Mouse (Mus musculus) embryonic facial prominence, embryonic 14.5 days (tissue): ENCODE measurements around the gene Zbtb45. TPM values are rescaled to one million over a fixed set of nuclear protein-coding genes. Genes with fewer than 3 reads are reported as not detected.

Experiments used
- ATAC-seq: fragments of 200-750 bp; cut with Nextera tagmentation; 2 replicates; pipeline ENCODE4 v1.8.0; 2017; ENCODE audit warnings: low read depth, moderate number of reproducible peaks, moderate TSS enrichment
- DNase-seq: peaks from one replicate; pipeline ENCODE4 v3.0.0-alpha.2; 2015; ENCODE audit warnings: low spot score
- H3K27ac ChIP-seq: fragments of 300-500 bp; sonication (generic); replicated peaks from 2 replicates; pipeline ENCODE4 v1.5.1; 2014; ENCODE audit warnings: low read depth, mild to moderate bottlenecking, low read length, moderate library complexity
- H3K27me3 ChIP-seq: fragments of 300-500 bp; sonication (generic); replicated peaks from 2 replicates; pipeline ENCODE4 v1.6.1; 2014; ENCODE audit warnings: low read length; ENCODE audit not compliant: control insufficient read depth, insufficient read depth
- H3K36me3 ChIP-seq: fragments of 300-500 bp; sonication (generic); 2 replicates; pipeline ENCODE4 v1.6.1; 2014; ENCODE audit warnings: low read length, mixed read lengths; ENCODE audit not compliant: control insufficient read depth, insufficient read depth
- H3K4me1 ChIP-seq: fragments of 300-500 bp; sonication (generic); 2 replicates; pipeline ENCODE4 v1.6.1; 2014; ENCODE audit warnings: antibody characterized with exemption, low read length; ENCODE audit not compliant: control insufficient read depth, insufficient read depth
- H3K4me2 ChIP-seq: fragments of 300-500 bp; sonication (generic); 2 replicates; pipeline ENCODE4 v1.6.1; 2014; ENCODE audit warnings: low read depth, mild to moderate bottlenecking, low read length, moderate library complexity, mixed read lengths
- H3K4me3 ChIP-seq: fragments of 300-500 bp; sonication (generic); 2 replicates; pipeline ENCODE4 v1.5.1; 2014; ENCODE audit warnings: low read depth, mild to moderate bottlenecking, low read length
- H3K9ac ChIP-seq: fragments of 300-500 bp; sonication (generic); 2 replicates; pipeline ENCODE4 v1.6.1; 2014; ENCODE audit warnings: low read depth, mild to moderate bottlenecking, low read length, moderate library complexity, mixed read lengths
- H3K9me3 ChIP-seq: fragments of 300-500 bp; sonication (generic); 2 replicates; pipeline ENCODE4 v1.6.1; 2016; ENCODE audit warnings: low read length; ENCODE audit not compliant: control insufficient read depth
- WGBS: fragments of 180-500 bp; shearing (Covaris S2); extraction: QIAGEN DNeasy Blood & Tissue Kit; methylation state at CpG from one replicate; pipeline ENCODE4 v1.1.7; 2014; 5-methylcytosine and 5-hydroxymethylcytosine counted together
- polyA plus RNA-seq: library from polyadenylated mRNA; unstranded; fragments of >200 nt; fragmentation: Nextera tagmentation; extraction: Ambion mirVana; gene quantifications from 2 replicates; pipeline ENCODE4 v1.2.1, GENCODE M21; 2014

Zbtb45 gene
- polyA plus RNA-seq, 1 experiment from 2014 or later = 20.0 TPM

- ATAC-seq (no peak), DNase-seq (no peak)
- no peak overlapping the region for H3K27ac ChIP-seq
- 82% methylated on average over 4 of the region's 4 CpGs for WGBS
- H3K9me3 ChIP-seq = no peaks in the 10 kb centered on the region
- H3K4me3 ChIP-seq = no peak overlapping the region
- H3K36me3 ChIP-seq = no peaks in the 10 kb centered on the region
- no peaks in the 10 kb centered on the region for H3K27me3 ChIP-seq
- H3K4me2 ChIP-seq = no peak overlapping the region
- H3K4me1 ChIP-seq = no peaks in the 10 kb centered on the region; the same call in 1 of the 2 replicates
- no peak overlapping the region for H3K9ac ChIP-seq
Observed at GRCm38 (mm10) chr7:12958948-12959347, 50.9 kb downstream of the Zbtb45 start.

DNA sequence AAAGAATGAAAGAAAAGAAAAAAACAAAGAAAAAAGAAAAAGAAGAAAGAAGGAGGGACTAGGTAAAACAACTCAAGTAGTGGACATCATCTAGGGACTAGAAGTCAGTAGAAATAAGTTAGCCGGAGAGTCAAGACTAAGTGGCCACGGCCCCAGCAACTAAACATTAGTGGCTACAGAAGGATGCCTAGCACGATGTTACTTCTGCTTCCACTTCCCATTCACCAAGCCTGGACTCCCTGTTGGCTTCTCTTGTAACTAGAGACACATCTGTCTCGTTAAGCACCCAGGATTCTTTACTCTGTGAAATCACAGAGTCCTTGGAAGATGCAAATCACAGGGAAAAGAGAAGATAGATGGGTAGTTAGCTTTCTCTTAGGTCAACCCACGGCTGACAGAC lies 52.3 kb downstream of the Zbtb45 start:
- no peak overlapping the region for H3K9ac ChIP-seq
- H3K4me2 ChIP-seq = no peak overlapping the region
- no peak overlapping the region for H3K4me3 ChIP-seq
- H3K36me3 ChIP-seq = no peaks in the 10 kb centered on the region
- DNase-seq (no peak), ATAC-seq (no peak)
- 76% methylated on average over 5 of the region's 5 CpGs for WGBS
- H3K4me1 ChIP-seq = no peaks in the 10 kb centered on the region; the same call in 1 of the 2 replicates
- no peaks in the 10 kb centered on the region for H3K9me3 ChIP-seq
- H3K27ac ChIP-seq = no peak overlapping the region
- H3K27me3 ChIP-seq = no peaks in the 10 kb centered on the region

DNA sequence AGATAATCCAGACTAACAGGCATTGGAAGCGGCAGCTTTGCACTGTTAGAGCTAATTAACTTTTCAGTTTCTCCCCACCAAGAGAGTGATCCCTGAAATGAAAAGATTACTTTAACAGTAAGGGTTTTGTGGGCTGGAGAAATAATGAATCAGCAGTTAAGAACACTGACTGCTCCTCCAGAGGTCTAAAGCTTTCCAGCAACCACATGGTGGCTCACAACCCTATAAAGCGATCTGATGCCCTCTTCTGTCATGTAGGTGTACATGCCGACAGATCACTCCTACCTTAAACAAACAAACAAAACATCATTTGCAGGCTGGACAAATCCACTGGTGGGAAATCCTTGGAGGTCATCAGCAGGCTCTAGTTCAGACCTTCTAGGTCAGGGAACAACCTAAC lies 54.9 kb downstream of the Zbtb45 start:
- H3K27me3 ChIP-seq = no peaks in the 10 kb centered on the region
- 60% methylated on average over 3 of the region's 3 CpGs for WGBS
- H3K4me3 ChIP-seq = no peak overlapping the region
- peaks cover 4% of the 10 kb centered on the region; the same call in 1 of the 2 replicates for H3K4me1 ChIP-seq
- no peaks in the 10 kb centered on the region for H3K9me3 ChIP-seq
- no peak overlapping the region for H3K9ac ChIP-seq
- no peaks in the 10 kb centered on the region for H3K36me3 ChIP-seq
- DNase-seq (no peak), ATAC-seq (no peak)
- no peak overlapping the region for H3K4me2 ChIP-seq
- no peak overlapping the region for H3K27ac ChIP-seq

Other genes starting within 250 kb of the Zbtb45 start
- gene Zscan18, start 206.4 kb downstream of the Zbtb45 start, polyA plus RNA-seq = 10.1 and 11.3 TPM in 2 replicates
- 10.8 and 11.9 TPM in 2 replicates for gene Zfp329, start 191.2 kb downstream of the Zbtb45 start, polyA plus RNA-seq
- gene Zfp110, start 175.3 kb downstream of the Zbtb45 start, polyA plus RNA-seq = 34.2 and 38.0 TPM in 2 replicates
- 4.9 and 5.3 TPM in 2 replicates for gene Zfp128, start 128.9 kb downstream of the Zbtb45 start, polyA plus RNA-seq
- gene Zscan22, start 112.2 kb downstream of the Zbtb45 start, polyA plus RNA-seq = 15.1 and 16.6 TPM in 2 replicates
- gene Rps5, start 87.7 kb downstream of the Zbtb45 start, polyA plus RNA-seq = 1,364 and 1,371 TPM in 2 replicates
- 0.43 and 0.49 TPM in 2 replicates for gene Rnf225, start 82.6 kb downstream of the Zbtb45 start, polyA plus RNA-seq
- gene Zfp324, start 44.2 kb downstream of the Zbtb45 start, polyA plus RNA-seq = 9.4 and 10.9 TPM in 2 replicates
- gene Zfp446, start 32.2 kb downstream of the Zbtb45 start, polyA plus RNA-seq = 2.5 and 3.8 TPM in 2 replicates
- not detected in 2 replicates for gene Slc27a5, start 11.8 kb downstream of the Zbtb45 start, polyA plus RNA-seq
- 321 and 352 TPM in 2 replicates for gene Trim28, start 10.9 kb downstream of the Zbtb45 start, polyA plus RNA-seq
- 162 and 169 TPM in 2 replicates for gene Chmp2a, start 24.8 kb upstream of the Zbtb45 start, polyA plus RNA-seq
- gene Ube2m, start 28.2 kb upstream of the Zbtb45 start, polyA plus RNA-seq = 140 and 147 TPM in 2 replicates
- 2.9 and 4.1 TPM in 2 replicates for gene Mzf1, start 44.7 kb upstream of the Zbtb45 start, polyA plus RNA-seq
- gene Vmn1r85, start 85.1 kb upstream of the Zbtb45 start, polyA plus RNA-seq = not detected in 2 replicates
- not detected in 2 replicates for gene Vmn1r86, start 109.9 kb upstream of the Zbtb45 start, polyA plus RNA-seq
- not detected in 2 replicates for gene Vmn1r87, start 130.1 kb upstream of the Zbtb45 start, polyA plus RNA-seq
- gene Vmn1r88, start 149.5 kb upstream of the Zbtb45 start, polyA plus RNA-seq = not detected in 2 replicates
- gene Vmn1r89, start 203.0 kb upstream of the Zbtb45 start, polyA plus RNA-seq = not detected in 2 replicates